Mouse (Mus musculus): Measurements from ENCODE around the gene 2210016L21Rik. TPM values are rescaled to one million over a fixed set of nuclear protein-coding genes. Genes with fewer than 3 reads are reported as not detected.

2210016L21Rik gene
- total and polyA plus RNA-seq, 3 experiments: 10.2 to 31.7 (median 25.3) TPM

GRCm38 (mm10) chr5:114982001-114982400 is 40.0 kb downstream of the 2210016L21Rik start:
- no peak for DNase-seq
- Histone ChIP-seq H3K9ac (ENCODE audit: low read depth, low read length) (no peak overlapping the region), H3K4me3 (no peak overlapping the region), H3K27ac (no peak overlapping the region), H3K4me1 (ENCODE audit: control insufficient read depth, insufficient read depth, low read length) (peaks cover 2% of the 10 kb centered on the region; the same call in 1 of the 2 replicates), H3K27me3 (ENCODE audit: control insufficient read depth, insufficient read depth, low read length) (no peaks in the 10 kb centered on the region), H3K79me2 (replicated peaks; ENCODE audit: control insufficient read depth, insufficient read depth, low read length) (no peaks in the 10 kb centered on the region), H3K36me3 (ENCODE audit: control insufficient read depth, insufficient read depth, low read length) (no peaks in the 10 kb centered on the region)
- TF ChIP-seq EP300 (IDR thresholded peaks at IDR 0.05; ENCODE audit: insufficient read depth, low read depth, low read length) (no peak), CTCF (IDR thresholded peaks at IDR 0.05) (no peak), POLR2A (IDR thresholded peaks at IDR 0.05; ENCODE audit: insufficient read depth, low read depth, low read length) (no peak)
- WGBS: 65% methylated on average over 15 of the region's 15 CpGs
- intact Hi-C loops (cut with DNase I): no loop called here

- Histone ChIP-seq H3K27me3 (ENCODE audit: control insufficient read depth, insufficient read depth, low read length) (no peaks in the 10 kb centered on the region), H3K79me2 (replicated peaks; ENCODE audit: control insufficient read depth, insufficient read depth, low read length) (no peaks in the 10 kb centered on the region), H3K36me3 (ENCODE audit: control insufficient read depth, insufficient read depth, low read length) (no peaks in the 10 kb centered on the region), H3K4me3 (no peak overlapping the region), H3K4me1 (ENCODE audit: control insufficient read depth, insufficient read depth, low read length) (no peaks in the 10 kb centered on the region), H3K27ac (no peak overlapping the region), H3K9ac (ENCODE audit: low read depth, low read length) (no peak overlapping the region)
- TF ChIP-seq CTCF (IDR thresholded peaks at IDR 0.05): no peak
- no peak for DNase-seq
- intact Hi-C loops (cut with DNase I): no loop called here
Measured at GRCm38 (mm10) chr5:114985074-114985473, 43.1 kb downstream of the 2210016L21Rik start.

GRCm38 (mm10) chr5:114996447-114996846 is 54.5 kb downstream of the 2210016L21Rik start:
- no peak overlapping the region for H3K27ac ChIP-seq
- intact Hi-C loops (cut with DNase I): no loop called here
- H3K79me2 ChIP-seq (replicated peaks; ENCODE audit: control insufficient read depth, insufficient read depth, low read length): no peaks in the 10 kb centered on the region
- H3K36me3 ChIP-seq (ENCODE audit: control insufficient read depth, insufficient read depth, low read length): no peaks in the 10 kb centered on the region
- no peak for TF ChIP-seq POLR2A (IDR thresholded peaks at IDR 0.05; ENCODE audit: insufficient read depth, low read depth, low read length)
- TF ChIP-seq EP300 (IDR thresholded peaks at IDR 0.05; ENCODE audit: insufficient read depth, low read depth, low read length): no peak
- TF ChIP-seq CTCF (IDR thresholded peaks at IDR 0.05): no peak
- DNase-seq: no peak
- no peak overlapping the region for H3K4me3 ChIP-seq
- 67% methylated on average over 16 of the region's 16 CpGs for WGBS
- no peaks in the 10 kb centered on the region for H3K4me1 ChIP-seq (ENCODE audit: control insufficient read depth, insufficient read depth, low read length)
- H3K27me3 ChIP-seq (ENCODE audit: control insufficient read depth, insufficient read depth, low read length): no peaks in the 10 kb centered on the region
- no peak overlapping the region for H3K9ac ChIP-seq (ENCODE audit: low read depth, low read length)

- TF ChIP-seq EP300 (IDR thresholded peaks at IDR 0.05; ENCODE audit: insufficient read depth, low read depth, low read length) (no peak), POLR2A (IDR thresholded peaks at IDR 0.05; ENCODE audit: insufficient read depth, low read depth, low read length) (no peak), CTCF (IDR thresholded peaks at IDR 0.05) (no peak)
- H3K27ac ChIP-seq: no peak overlapping the region
- H3K27me3 ChIP-seq (ENCODE audit: control insufficient read depth, insufficient read depth, low read length): no peaks in the 10 kb centered on the region
- DNase-seq: no peak
- no peaks in the 10 kb centered on the region for H3K79me2 ChIP-seq (replicated peaks; ENCODE audit: control insufficient read depth, insufficient read depth, low read length)
- H3K9ac ChIP-seq (ENCODE audit: low read depth, low read length): no peak overlapping the region
- intact Hi-C loops (cut with DNase I): no loop called here
- H3K4me1 ChIP-seq (ENCODE audit: control insufficient read depth, insufficient read depth, low read length): no peaks in the 10 kb centered on the region
- WGBS: 35% methylated on average over 6 of the region's 6 CpGs
- H3K36me3 ChIP-seq (ENCODE audit: control insufficient read depth, insufficient read depth, low read length): no peaks in the 10 kb centered on the region
- no peak overlapping the region for H3K4me3 ChIP-seq
Measured at GRCm38 (mm10) chr5:114997327-114997726, 55.4 kb downstream of the 2210016L21Rik start.

Other genes starting within 250 kb of the 2210016L21Rik start
- 1 to 10 TPM; 3.4 to 4.0 TPM for gene Tchp, start 234.4 kb upstream of the 2210016L21Rik start, total RNA-seq (2021)
- 6.1 and 8.5 TPM in 2 replicates for gene Tchp, start 234.4 kb upstream of the 2210016L21Rik start, polyA plus RNA-seq (2012; rRNA removed)
- 10 to 100 TPM; 31.4 to 32.9 TPM for gene Ankrd13a, start 167.5 kb upstream of the 2210016L21Rik start, total RNA-seq (2021)
- gene Ankrd13a, start 167.5 kb upstream of the 2210016L21Rik start, polyA plus RNA-seq (2012; rRNA removed): 21.3 and 32.2 TPM in 2 replicates
- gene Git2, start 166.6 kb upstream of the 2210016L21Rik start, total RNA-seq (2021): 10 to 100 TPM; 27.6 to 28.7 TPM
- gene Git2, start 166.6 kb upstream of the 2210016L21Rik start, polyA plus RNA-seq (2012; rRNA removed): 32.6 and 35.3 TPM in 2 replicates
- 1 to 10 TPM; 3.2 to 4.9 TPM for gene 1500011B03Rik, start 118.7 kb upstream of the 2210016L21Rik start, total RNA-seq (2021)
- 4.3 and 7.4 TPM in 2 replicates for gene 1500011B03Rik, start 118.7 kb upstream of the 2210016L21Rik start, polyA plus RNA-seq (2012; rRNA removed)
- gene 4930519G04Rik, start 88.5 kb upstream of the 2210016L21Rik start, total RNA-seq (2021): not detected
- not detected in 2 replicates for gene 4930519G04Rik, start 88.5 kb upstream of the 2210016L21Rik start, polyA plus RNA-seq (2012; rRNA removed)
- gene Gm9936, start 83.5 kb upstream of the 2210016L21Rik start, total RNA-seq (2021): not detected
- not detected in 2 replicates for gene Gm9936, start 83.5 kb upstream of the 2210016L21Rik start, polyA plus RNA-seq (2012; rRNA removed)
- gene Oasl2, start 45.2 kb upstream of the 2210016L21Rik start, total RNA-seq (2021): 1 to 10 TPM; 5.8 to 7.3 TPM
- gene Oasl2, start 45.2 kb upstream of the 2210016L21Rik start, polyA plus RNA-seq (2012; rRNA removed): 11.7 and 14.2 TPM in 2 replicates
- 1 to 10 TPM in 1 of 2 experiments, under 1 TPM in 1; 0.91 to 1.0 TPM for gene Oasl1, start 18.9 kb upstream of the 2210016L21Rik start, total RNA-seq (2021)
- gene Oasl1, start 18.9 kb upstream of the 2210016L21Rik start, polyA plus RNA-seq (2012; rRNA removed): 1.5 and 2.0 TPM in 2 replicates
- gene Hnf1a, start 28.9 kb downstream of the 2210016L21Rik start, total RNA-seq (2021): not detected
- gene Hnf1a, start 28.9 kb downstream of the 2210016L21Rik start, polyA plus RNA-seq (2012; rRNA removed): not detected in 2 replicates
- gene Sppl3, start 69.0 kb downstream of the 2210016L21Rik start, total RNA-seq (2021): 10 to 100 TPM; 32.0 to 32.2 TPM
- gene Sppl3, start 69.0 kb downstream of the 2210016L21Rik start, polyA plus RNA-seq (2012; rRNA removed): 40.8 and 47.9 TPM in 2 replicates
- gene Gm10401, start 156.1 kb downstream of the 2210016L21Rik start, total RNA-seq (2021): not detected
- gene Gm10401, start 156.1 kb downstream of the 2210016L21Rik start, polyA plus RNA-seq (2012; rRNA removed): not detected in 2 replicates
- 100 to 1,000 TPM; 199 to 228 TPM for gene Acads, start 177.2 kb downstream of the 2210016L21Rik start, total RNA-seq (2021)
- 256 and 333 TPM in 2 replicates for gene Acads, start 177.2 kb downstream of the 2210016L21Rik start, polyA plus RNA-seq (2012; rRNA removed)
- gene Unc119b, start 192.8 kb downstream of the 2210016L21Rik start, total RNA-seq (2021): 10 to 100 TPM; 15.8 to 22.0 TPM
- gene Unc119b, start 192.8 kb downstream of the 2210016L21Rik start, polyA plus RNA-seq (2012; rRNA removed): 18.4 and 27.8 TPM in 2 replicates
- 10 to 100 TPM; 74.6 to 80.6 TPM for gene Mlec, start 216.0 kb downstream of the 2210016L21Rik start, total RNA-seq (2021)
- 40.4 and 75.4 TPM in 2 replicates for gene Mlec, start 216.0 kb downstream of the 2210016L21Rik start, polyA plus RNA-seq (2012; rRNA removed)

Measured in heart, adult 2 months (tissue).